ENCODE assay signal across 18 mouse cellular contexts in genomic region chr9:32612426-32612825, GRCm38 (mm10). TPM values are rescaled to one million over a fixed set of nuclear protein-coding genes. Genes with fewer than 3 reads are reported as not detected.
DNase-seq lines count a peak whose midpoint lies in the region; ATAC-seq and TF ChIP-seq lines count a peak whose summit lies in the region.
"Had no signal": no experiment of that assay in that cellular context is flagged by ENCODE, and none has a peak within 500 bp of the region (broad histone marks: within the 10 kb centered on the region; RNA-seq: fewer than 3 reads in every experiment).

No protein-coding gene starts in this region.

- H3K4me1 ChIP-seq in cerebellum, adult 2 months (ENCODE audit: control insufficient read depth, insufficient read depth, low read length): no peaks in the 10 kb centered on the region; the same call in 1 of the 2 replicates
- H3K4me1 ChIP-seq in kidney, embryonic 15.5 days: peaks cover 53% of the 10 kb centered on the region
- peaks cover 19% of the 10 kb centered on the region; the same call in 1 of the 2 replicates for H3K4me1 ChIP-seq in kidney, embryonic 14.5 days (ENCODE audit: control insufficient read depth, insufficient read depth, low read length)
- peaks cover 64% of the 10 kb centered on the region for H3K4me1 ChIP-seq in spleen, adult 2 months (ENCODE audit: control insufficient read depth, insufficient read depth, insufficient read length)
- H3K4me1 ChIP-seq in limb, embryonic 15.5 days: peaks cover 6% of the 10 kb centered on the region; the same call in 1 of the 2 replicates

- 0 out of 2 replicates have a peak overlapping the region, but pooled peaks have one; percentile 6 for H3K27ac ChIP-seq in cerebellum, adult 2 months (ENCODE audit: insufficient read depth, low read length)
- peak overlapping the region; percentile 58; the same call in 1 of the 2 replicates for H3K27ac ChIP-seq in kidney, embryonic 15.5 days
- H3K27ac ChIP-seq in kidney, embryonic 14.5 days (ENCODE audit: low read depth, low read length): no peak overlapping the region
- peak overlapping the region; percentile 89 for H3K27ac ChIP-seq in spleen, adult 2 months (ENCODE audit: insufficient read depth, low read length)
- peak overlapping the region; percentile 17; the same call in 1 of the 2 replicates for H3K27ac ChIP-seq in limb, embryonic 15.5 days
- H3K27ac ChIP-seq: midbrain, embryonic 12.5 days had no signal

- no peaks in the 10 kb centered on the region for H3K36me3 ChIP-seq in kidney, embryonic 15.5 days
- H3K36me3 ChIP-seq in kidney, embryonic 14.5 days (ENCODE audit: control insufficient read depth, insufficient read depth, low read length): no peaks in the 10 kb centered on the region
- no peaks in the 10 kb centered on the region for H3K36me3 ChIP-seq in spleen, adult 2 months (ENCODE audit: control insufficient read depth, insufficient read depth, low read length)
- H3K36me3 ChIP-seq in limb, embryonic 15.5 days: no peaks in the 10 kb centered on the region
- H3K36me3 ChIP-seq: midbrain, embryonic 12.5 days had no signal

- H3K4me3 ChIP-seq in cerebellum, adult 2 months (replicated peaks; ENCODE audit: insufficient read depth, low read depth, low read length): no peak overlapping the region
- H3K4me3 ChIP-seq in kidney, embryonic 15.5 days (replicated peaks): no peak overlapping the region
- no peak overlapping the region for H3K4me3 ChIP-seq in kidney, embryonic 14.5 days (ENCODE audit: low read length)
- H3K4me3 ChIP-seq in spleen, adult 2 months (ENCODE audit: extremely low read depth, insufficient read depth, insufficient read length): no peak overlapping the region
- H3K4me3 ChIP-seq in limb, embryonic 15.5 days: no peak overlapping the region
- H3K4me3 ChIP-seq: erythroblast, embryonic 14.5 days; midbrain, embryonic 12.5 days; myocyte had no signal

- no peak overlapping the region for H3K4me2 ChIP-seq in kidney, embryonic 15.5 days
- no peak overlapping the region for H3K4me2 ChIP-seq in kidney, embryonic 14.5 days (replicated peaks; ENCODE audit: low read depth, low read length)
- no peak overlapping the region for H3K4me2 ChIP-seq in limb, embryonic 15.5 days
- H3K4me2 ChIP-seq: midbrain, embryonic 12.5 days had no signal

- no peak for TF ChIP-seq POLR2A in cerebellum, adult 2 months (IDR thresholded peaks at IDR 0.05; ENCODE audit: borderline replicate concordance, insufficient read depth, low read length)
- TF ChIP-seq POLR2A in spleen, adult 2 months (IDR thresholded peaks at IDR 0.05; ENCODE audit: low read depth, low read length): no peak

- DNase-seq in cerebellum, adult 2 months: no peak
- no peak for DNase-seq in cerebellum, adult 9-10 months
- DNase-seq in spleen, adult 2 months (ENCODE audit: low read depth in 1 of 2, low spot score in 2 of 2): no peak
- DNase-seq in spleen, adult 18-20 months: no peak
- no peak for DNase-seq in right cerebral cortex, postnatal 36 days (ENCODE audit: low spot score in 2 of 2)
- DNase-seq: cerebellum, adult 18-20 months; embryo, embryonic 11 days; forebrain, postnatal 0 days; gastrocnemius, postnatal 25 days; liver; right cerebral cortex, postnatal 4 days had no signal

- no peak for ATAC-seq in kidney, embryonic 15.5 days (replicated peaks; ENCODE audit: low FRiP score)
- ATAC-seq in kidney, embryonic 14.5 days (ENCODE audit: low FRiP score, low TSS enrichment): no peak
- ATAC-seq in limb, embryonic 15.5 days (ENCODE audit: insufficient number of reproducible peaks, low FRiP score, low TSS enrichment, low read depth): no peak
- ATAC-seq: forebrain, postnatal 0 days; intestine, embryonic 16.5 days had no signal

- H3K9ac ChIP-seq in kidney, embryonic 15.5 days: no peak overlapping the region
- no peak overlapping the region for H3K9ac ChIP-seq in kidney, embryonic 14.5 days (ENCODE audit: low read depth, low read length)
- H3K9ac ChIP-seq in limb, embryonic 15.5 days: no peak overlapping the region
- H3K9ac ChIP-seq: forebrain, postnatal 0 days; midbrain, embryonic 12.5 days had no signal

- H3K27me3 ChIP-seq in cerebellum, adult 2 months (ENCODE audit: control insufficient read depth, insufficient read depth, low read length): no peaks in the 10 kb centered on the region; the same call in 1 of the 2 replicates
- no peaks in the 10 kb centered on the region for H3K27me3 ChIP-seq in kidney, embryonic 15.5 days
- no peaks in the 10 kb centered on the region for H3K27me3 ChIP-seq in kidney, embryonic 14.5 days (ENCODE audit: control insufficient read depth, insufficient read depth, low read length)
- no peaks in the 10 kb centered on the region for H3K27me3 ChIP-seq in spleen, adult 2 months (ENCODE audit: control insufficient read depth, insufficient read depth, low read length)
- H3K27me3 ChIP-seq in limb, embryonic 15.5 days: no peaks in the 10 kb centered on the region

- H3K9me3 ChIP-seq in kidney, embryonic 15.5 days (replicated peaks): no peaks in the 10 kb centered on the region
- H3K9me3 ChIP-seq in kidney, embryonic 14.5 days (ENCODE audit: control insufficient read depth, low read length): no peaks in the 10 kb centered on the region
- H3K9me3 ChIP-seq in limb, embryonic 15.5 days: no peaks in the 10 kb centered on the region
- H3K9me3 ChIP-seq: midbrain, embryonic 12.5 days had no signal

- WGBS in cerebellum, adult 2 months: 53% methylated on average over 5 of the region's 5 CpGs
- WGBS in kidney, embryonic 15.5 days: 84% methylated on average over 5 of the region's 5 CpGs
- 87% methylated on average over 5 of the region's 5 CpGs for WGBS in kidney, embryonic 14.5 days
- 30% methylated on average over 5 of the region's 5 CpGs for WGBS in spleen, adult 2 months
- 83% methylated on average over 5 of the region's 5 CpGs for WGBS in limb, embryonic 15.5 days

- no peak for TF ChIP-seq CTCF in cerebellum, adult 2 months (IDR thresholded peaks at IDR 0.05; ENCODE audit: borderline replicate concordance, insufficient read depth, low read depth, low read length)
- TF ChIP-seq CTCF in spleen, adult 2 months (IDR thresholded peaks at IDR 0.05; ENCODE audit: extremely low read depth, insufficient read depth, insufficient read length, insufficient replicate concordance): no peak

RNA-seq across cellular contexts. Expression of gene Ets1, which starts 23.6 kb away (rescaled TPM):
- 5.8 and 6.8 TPM in 2 replicates for polyA plus RNA-seq in cerebellum, adult 2 months (2012; rRNA removed)
- 66.0 and 68.4 TPM in 2 replicates for polyA plus RNA-seq in kidney, embryonic 15.5 days (2015; fragmentation: Nextera tagmentation; extraction: Ambion mirVana)
- polyA plus RNA-seq in kidney, embryonic 14.5 days (2014; fragmentation: Nextera tagmentation; extraction: Ambion mirVana): 26.2 and 58.0 TPM in 2 replicates
- polyA plus RNA-seq in spleen, adult 2 months (2012; rRNA removed): 115 and 129 TPM in 2 replicates
- 39.3 and 42.9 TPM in 2 replicates for polyA plus RNA-seq in limb, embryonic 15.5 days (2015; fragmentation: Nextera tagmentation; extraction: Ambion mirVana)
